Mouse (Mus musculus) CH12.LX (cell line): ENCODE results near the gene Pigk.

Experiments used
- BHLHE40 ChIP-seq: IDR thresholded peaks from 2 replicates; pipeline ENCODE4 v1.6.1; 2011; ENCODE audit warnings: mild to moderate bottlenecking, low read depth, low read length, improper control_type of control experiment
- CTCF ChIP-seq, 2 experiments: IDR thresholded peaks in 1 of 2; conservative IDR thresholded peaks in 1 of 2; 2 replicates each; pipeline ENCODE4 v1.5.1; 2011 to 2012; ENCODE audit warnings: low read depth in 2 of 2, low read length in 2 of 2, improper control_type of control experiment in 1 of 2, inconsistent platforms in 1 of 2, mild to moderate bottlenecking in 1 of 2, moderate library complexity in 1 of 2
- E2F4 ChIP-seq: IDR thresholded peaks from 2 replicates; pipeline ENCODE4 v1.6.1; 2011; ENCODE audit warnings: low read depth, low read length, improper control_type of control experiment; ENCODE audit not compliant: insufficient replicate concordance
- EP300 ChIP-seq: IDR thresholded peaks from 2 replicates; pipeline ENCODE4 v1.6.1; 2011; ENCODE audit warnings: low read length, improper control_type of control experiment
- ETS1 ChIP-seq: conservative IDR thresholded peaks from 2 replicates; pipeline ENCODE4 v1.6.1; 2012; ENCODE audit warnings: low read depth, mild to moderate bottlenecking, inconsistent platforms, low read length, improper control_type of control experiment, moderate library complexity
- MAX ChIP-seq: IDR thresholded peaks from 2 replicates; pipeline ENCODE4 v1.6.1; 2011; ENCODE audit warnings: low read length, improper control_type of control experiment
- POLR2A ChIP-seq: IDR thresholded peaks from 2 replicates; pipeline ENCODE4 v1.6.1; 2011; ENCODE audit warnings: low read depth, mild to moderate bottlenecking, improper control_type of control experiment, low read length
- POLR2AphosphoS2 ChIP-seq: IDR thresholded peaks from 2 replicates; pipeline ENCODE4 v1.6.1; 2011; ENCODE audit warnings: low read depth, low read length, improper control_type of control experiment
- UBTF ChIP-seq: IDR thresholded peaks from 2 replicates; pipeline ENCODE4 v1.6.1; 2012; ENCODE audit warnings: low read depth, mild to moderate bottlenecking, inconsistent platforms, low read length, improper control_type of control experiment, moderate library complexity
- USF2 ChIP-seq: conservative IDR thresholded peaks from 2 replicates; pipeline ENCODE4 v1.6.1; 2011; ENCODE audit warnings: low read depth, low read length, improper control_type of control experiment
- ZC3H11A ChIP-seq: IDR thresholded peaks from 2 replicates; pipeline ENCODE4 v1.6.1; 2012; ENCODE audit warnings: low read depth, mild to moderate bottlenecking, inconsistent platforms, low read length, improper control_type of control experiment
- ZKSCAN1 ChIP-seq: IDR thresholded peaks from 2 replicates; pipeline ENCODE4 v1.6.1; 2012; ENCODE audit warnings: low read depth, inconsistent platforms, low read length, improper control_type of control experiment, borderline replicate concordance

- TF ChIP-seq EP300 (no peak), CTCF (conservative IDR thresholded peaks at IDR 0.05 in 1 of 2, IDR thresholded peaks at IDR 0.05 in 1 of 2; ENCODE audit: low read depth in 2 of 2, low read length in 2 of 2) (no peak), POLR2AphosphoS2 (no peak), POLR2A (no peak), UBTF (no peak), ETS1 (no peak), ZC3H11A (no peak), BHLHE40 (no peak), E2F4 (no peak), USF2 (no peak), MAX (no peak), ZKSCAN1 (no peak)
Observed at GRCm38 (mm10) chr3:152944766-152945165, 230.9 kb downstream of the Pigk start.
